Mouse (Mus musculus) layer of hippocampus, adult 6 months (tissue): Measurements from ENCODE around the gene Slfn8. TPM values are rescaled to one million over a fixed set of nuclear protein-coding genes. Genes with fewer than 3 reads are reported as not detected.

Source experiments
- long read RNA-seq, 2 experiments: library from polyadenylated mRNA; unstranded; transcript quantifications; one replicate each; pipeline ENCODE4 v2.0.0; 2019 to 2020
- microRNA-seq: library from miRNA; unstranded; fragments of <30 nt; microRNA quantifications from one replicate; pipeline ENCODE4 v1.2.0, GENCODE M21; 2020
- polyA plus RNA-seq: library from polyadenylated mRNA; unstranded; fragments of <200 nt; fragmentation: Nextera tagmentation; gene quantifications from 2 replicates; pipeline ENCODE4 v1.2.3, GENCODE M21; 2021

The Slfn8 gene
- 0.36 and 0.70 TPM in 2 replicates for polyA plus RNA-seq
- long read RNA-seq, experiment 1, partial matches to known transcripts = 1 of 3 reads
- long read RNA-seq, experiment 1, other reads (novel, unspliced or antisense) = 2 of 3 reads
- long read RNA-seq, experiment 2, partial matches to known transcripts = 0 of 1 reads
- long read RNA-seq, experiment 2, other reads (novel, unspliced or antisense) = 0 of 1 reads

DNA sequence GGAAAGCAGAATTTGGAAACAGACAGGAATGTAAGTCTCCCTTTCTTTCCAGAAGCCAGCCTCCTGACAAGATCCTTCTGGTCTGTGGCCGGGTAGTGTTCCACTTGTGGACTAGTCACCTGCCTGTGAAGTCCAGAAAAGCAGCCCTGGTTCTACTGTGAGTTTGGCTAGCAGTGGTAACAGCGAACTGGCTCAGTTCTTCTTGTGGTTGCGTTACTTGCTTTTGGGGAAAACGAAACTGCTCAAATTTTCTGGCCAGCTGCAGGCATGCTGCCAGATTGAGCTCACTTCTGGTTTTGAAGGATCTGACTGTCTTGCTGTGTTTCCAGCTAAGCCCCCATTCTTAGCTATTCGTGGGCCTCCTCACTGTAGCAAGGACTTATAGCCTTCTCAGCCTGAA is at the start of gene Slfn8:
Gene Slfn8 (minus strand): TSS at position 190 of the 400 bp plus-strand sequence.

GRCm38 (mm10) chr11:83064946-83065345 is 44.3 kb upstream of the Slfn8 start, which contains the start of gene Slfn2:
Gene Slfn2 (plus strand): TSS chr11:83065112.

DNA sequence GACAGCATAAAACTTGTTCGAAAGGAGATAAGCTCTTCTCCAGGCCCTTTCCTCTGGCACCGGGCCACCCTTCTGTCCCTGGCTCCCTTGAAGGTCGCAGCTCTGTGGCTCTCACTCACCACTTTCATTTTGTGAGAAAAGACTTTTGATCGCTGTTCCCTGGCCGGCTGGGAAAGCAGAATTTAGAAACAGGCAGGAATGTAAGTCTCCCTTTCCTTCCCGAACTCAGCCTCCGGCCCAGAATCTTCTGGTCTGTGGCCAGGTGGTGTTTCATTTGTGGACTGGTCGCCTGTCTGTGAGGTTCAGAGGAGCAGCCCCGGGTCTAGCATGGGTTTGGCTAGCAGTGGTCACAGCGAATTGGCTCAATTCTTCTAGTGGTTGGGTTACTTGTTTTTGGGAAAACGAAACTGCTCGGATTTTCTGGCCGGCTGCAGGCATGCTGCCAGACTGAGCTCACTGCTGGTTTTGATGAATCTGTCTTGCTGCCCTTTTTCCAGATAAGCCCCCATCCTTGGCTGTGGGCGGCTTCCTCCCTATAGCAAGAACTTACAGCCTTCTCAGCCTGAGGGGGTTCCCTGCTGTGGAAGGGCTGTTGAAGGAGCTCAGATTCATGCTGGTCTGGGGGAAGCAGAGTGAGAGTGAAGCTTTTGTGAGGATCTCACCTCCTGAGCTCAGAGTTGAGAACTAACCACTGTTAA is 29.0 kb downstream of the Slfn8 start, which contains the start of gene Slfn9:
Gene Slfn9 (minus strand): TSS at position 362 of the 698 bp plus-strand sequence.

Small RNA genes within 50 kb of the gene (microRNA-seq; reads per million reads assigned to microRNA genes)
- gene Gm27598 (not detected), gene Mir7679 (not detected)

Other genes with a start within 250 kb of the Slfn8 start
- gene Lig3, start 239.7 kb downstream of the Slfn8 start, polyA plus RNA-seq = 4.0 and 4.3 TPM in 2 replicates
- gene Rffl, start 149.6 kb downstream of the Slfn8 start, polyA plus RNA-seq = 6.8 and 6.9 TPM in 2 replicates
- 8.6 and 9.0 TPM in 2 replicates for gene Rad51d, start 130.2 kb downstream of the Slfn8 start, polyA plus RNA-seq
- 0.10 TPM in 1 of 2 replicates, not detected in the other for gene Fndc8, start 128.7 kb downstream of the Slfn8 start, polyA plus RNA-seq
- gene Nle1, start 112.4 kb downstream of the Slfn8 start, polyA plus RNA-seq = 1.2 and 1.5 TPM in 2 replicates
- gene Unc45b, start 110.3 kb downstream of the Slfn8 start, polyA plus RNA-seq = 0.33 and 0.34 TPM in 2 replicates
- 0.69 and 0.75 TPM in 2 replicates for gene Slfn5, start 69.5 kb downstream of the Slfn8 start, polyA plus RNA-seq
- gene Slfn9, start 29.0 kb downstream of the Slfn8 start, polyA plus RNA-seq = 0.16 and 0.20 TPM in 2 replicates
- gene Slfn2, start 44.3 kb upstream of the Slfn8 start, polyA plus RNA-seq = 0.90 and 2.1 TPM in 2 replicates
- gene Slfn1, start 96.0 kb upstream of the Slfn8 start, polyA plus RNA-seq = 0.08 TPM in 1 of 2 replicates, not detected in the other
- not detected in 2 replicates for gene Slfn4, start 154.4 kb upstream of the Slfn8 start, polyA plus RNA-seq
- gene Slfn3, start 170.5 kb upstream of the Slfn8 start, polyA plus RNA-seq = 0.18 and 0.21 TPM in 2 replicates